Mouse (Mus musculus): Measurements from ENCODE around the gene Foxn4. TPM values are rescaled to one million over a fixed set of nuclear protein-coding genes. Genes with fewer than 3 reads are reported as not detected.
A peak's percentile ranks its signal among the peaks of the same experiment; 100 is the strongest.

The Foxn4 gene
- total and polyA plus RNA-seq, 3 experiments, result 0.12 TPM; not detected in 2

DNA sequence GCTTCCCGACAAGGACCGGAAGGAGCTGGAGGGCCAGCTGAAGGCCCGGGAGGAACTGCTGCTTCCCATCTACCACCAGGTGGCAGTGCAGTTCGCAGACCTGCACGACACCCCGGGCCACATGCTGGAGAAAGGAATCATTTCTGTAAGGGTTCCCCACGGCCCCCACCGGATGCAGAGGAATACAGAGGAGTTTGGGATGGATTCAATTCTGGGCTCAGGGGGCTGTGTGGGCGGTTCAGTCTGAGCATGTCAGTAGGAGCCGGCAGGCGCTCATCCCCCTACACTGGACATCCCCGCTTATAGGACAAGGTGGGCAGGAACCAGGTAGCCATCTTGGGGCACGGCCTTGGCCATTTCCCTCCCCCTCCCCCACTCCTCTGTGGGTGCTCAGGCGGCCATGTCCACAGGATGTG is 25.4 kb downstream of the Foxn4 start:
- Histone ChIP-seq H3K9ac (ENCODE audit: low read depth, low read length) (no peak overlapping the region), H3K4me1 (ENCODE audit: control insufficient read depth, insufficient read depth, low read length) (no peaks in the 10 kb centered on the region), H3K36me3 (ENCODE audit: control insufficient read depth, insufficient read depth, low read length) (no peaks in the 10 kb centered on the region), H3K79me2 (replicated peaks; ENCODE audit: control insufficient read depth, insufficient read depth, low read length) (no peaks in the 10 kb centered on the region), H3K27me3 (ENCODE audit: control insufficient read depth, insufficient read depth, low read length) (no peaks in the 10 kb centered on the region), H3K4me3 (no peak overlapping the region), H3K27ac (no peak overlapping the region)
- WGBS, result 18% methylated on average over 14 of the region's 14 CpGs
- intact Hi-C loops (cut with DNase I), result loop anchor here (1.0 kb wide), 1 partner anchor 61 kb away; no protein-coding TSS in a partner anchor
- DNase-seq, result peak; percentile 60 to 73
- TF ChIP-seq POLR2A (IDR thresholded peaks at IDR 0.05; ENCODE audit: insufficient read depth, low read depth, low read length) (no peak), EP300 (IDR thresholded peaks at IDR 0.05; ENCODE audit: insufficient read depth, low read depth, low read length) (0 out of 2 replicates have a peak, but pooled peaks have one; percentile 21), CTCF (IDR thresholded peaks at IDR 0.05) (peak; percentile 94)

DNA sequence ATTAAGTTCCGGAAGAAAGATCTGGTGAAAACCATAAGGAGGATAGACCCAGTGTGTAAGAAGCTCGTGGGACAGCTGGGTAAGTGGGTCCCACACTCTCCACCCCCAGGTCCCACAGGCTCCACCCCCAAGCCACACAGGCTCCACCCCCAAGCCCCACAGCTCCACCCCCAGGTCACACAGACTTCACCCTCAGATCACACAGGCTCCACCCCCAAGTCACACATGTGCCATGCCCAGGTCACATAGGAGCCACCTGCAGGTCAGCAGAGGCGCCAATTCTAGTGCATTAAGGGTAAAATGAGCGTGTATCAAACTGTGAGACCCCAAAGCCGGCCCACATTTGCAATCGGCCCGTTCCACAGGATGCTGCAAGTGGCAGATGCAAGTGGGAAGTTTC is 27.1 kb downstream of the Foxn4 start:
- no peaks in the 10 kb centered on the region for H3K79me2 ChIP-seq (replicated peaks; ENCODE audit: control insufficient read depth, insufficient read depth, low read length)
- TF ChIP-seq CTCF (IDR thresholded peaks at IDR 0.05) (no peak), EP300 (IDR thresholded peaks at IDR 0.05; ENCODE audit: insufficient read depth, low read depth, low read length) (no peak), POLR2A (IDR thresholded peaks at IDR 0.05; ENCODE audit: insufficient read depth, low read depth, low read length) (no peak)
- H3K4me3 ChIP-seq, result no peak overlapping the region
- no peaks in the 10 kb centered on the region for H3K4me1 ChIP-seq (ENCODE audit: control insufficient read depth, insufficient read depth, low read length)
- WGBS, result 81% methylated on average over 7 of the region's 7 CpGs
- no peak overlapping the region for H3K27ac ChIP-seq
- H3K27me3 ChIP-seq (ENCODE audit: control insufficient read depth, insufficient read depth, low read length), result no peaks in the 10 kb centered on the region
- intact Hi-C loops (cut with DNase I), result no loop called here
- DNase-seq, result no peak
- no peak overlapping the region for H3K9ac ChIP-seq (ENCODE audit: low read depth, low read length)
- no peaks in the 10 kb centered on the region for H3K36me3 ChIP-seq (ENCODE audit: control insufficient read depth, insufficient read depth, low read length)

DNA sequence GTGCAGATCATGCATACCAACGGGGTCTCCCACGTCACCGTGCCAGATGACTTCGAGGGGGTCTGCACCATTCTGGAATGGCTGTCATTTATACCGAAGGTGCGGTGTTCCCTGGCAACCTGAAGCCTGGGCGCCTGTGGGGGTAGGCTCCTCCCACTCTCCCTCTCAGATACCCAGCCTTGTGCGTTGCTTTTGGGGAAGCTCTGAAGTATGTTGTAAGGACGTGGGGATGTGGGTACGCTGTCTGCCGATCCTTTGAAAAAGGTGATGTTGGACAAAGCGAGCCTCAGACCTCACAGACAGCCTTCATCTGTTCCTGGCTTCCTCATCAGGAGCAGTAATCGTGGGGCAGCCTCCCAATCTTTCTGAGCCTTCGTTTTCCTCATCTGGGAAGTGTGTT is 33.9 kb downstream of the Foxn4 start:
- H3K9ac ChIP-seq (ENCODE audit: low read depth, low read length), result no peak overlapping the region
- no peaks in the 10 kb centered on the region for H3K27me3 ChIP-seq (ENCODE audit: control insufficient read depth, insufficient read depth, low read length)
- TF ChIP-seq POLR2A (IDR thresholded peaks at IDR 0.05; ENCODE audit: insufficient read depth, low read depth, low read length) (no peak), EP300 (IDR thresholded peaks at IDR 0.05; ENCODE audit: insufficient read depth, low read depth, low read length) (no peak), CTCF (IDR thresholded peaks at IDR 0.05) (no peak)
- intact Hi-C loops (cut with DNase I), result loop anchor here (5.0 kb wide), 1 partner anchor 37 kb away; no protein-coding TSS in a partner anchor
- H3K4me1 ChIP-seq (ENCODE audit: control insufficient read depth, insufficient read depth, low read length), result no peaks in the 10 kb centered on the region
- no peaks in the 10 kb centered on the region for H3K36me3 ChIP-seq (ENCODE audit: control insufficient read depth, insufficient read depth, low read length)
- WGBS, result 60% methylated on average over 14 of the region's 14 CpGs
- DNase-seq, result no peak
- no peaks in the 10 kb centered on the region for H3K79me2 ChIP-seq (replicated peaks; ENCODE audit: control insufficient read depth, insufficient read depth, low read length)
- H3K27ac ChIP-seq, result no peak overlapping the region
- H3K4me3 ChIP-seq, result no peak overlapping the region

DNA sequence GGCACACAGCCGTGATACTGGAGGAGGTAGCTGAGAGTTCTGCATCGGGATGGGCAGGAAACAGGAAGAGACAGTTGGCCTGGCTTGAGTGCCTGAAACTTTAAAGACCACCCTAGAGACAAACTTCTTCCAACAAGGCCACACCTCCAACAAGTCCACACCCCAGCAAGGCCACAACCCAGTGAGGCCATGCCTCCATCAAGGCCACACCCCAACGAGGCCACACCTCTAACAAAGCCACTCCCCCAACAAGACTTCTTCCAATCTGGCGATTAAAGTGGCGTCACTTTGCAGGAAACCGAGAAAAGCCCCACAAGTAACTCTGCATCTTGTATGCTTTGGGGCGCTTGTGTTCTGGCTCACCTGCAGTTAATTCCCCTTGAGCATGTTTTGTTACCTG is 34.7 kb downstream of the Foxn4 start:
- DNase-seq, result no peak
- intact Hi-C loops (cut with DNase I), result no loop called here
- Histone ChIP-seq H3K4me1 (ENCODE audit: control insufficient read depth, insufficient read depth, low read length) (no peaks in the 10 kb centered on the region), H3K9ac (ENCODE audit: low read depth, low read length) (no peak overlapping the region), H3K27me3 (ENCODE audit: control insufficient read depth, insufficient read depth, low read length) (no peaks in the 10 kb centered on the region), H3K27ac (no peak overlapping the region), H3K4me3 (no peak overlapping the region), H3K79me2 (replicated peaks; ENCODE audit: control insufficient read depth, insufficient read depth, low read length) (no peaks in the 10 kb centered on the region), H3K36me3 (ENCODE audit: control insufficient read depth, insufficient read depth, low read length) (no peaks in the 10 kb centered on the region)
- no peak for TF ChIP-seq EP300 (IDR thresholded peaks at IDR 0.05; ENCODE audit: insufficient read depth, low read depth, low read length)
- no peak for TF ChIP-seq POLR2A (IDR thresholded peaks at IDR 0.05; ENCODE audit: insufficient read depth, low read depth, low read length)
- TF ChIP-seq CTCF (IDR thresholded peaks at IDR 0.05), result no peak
- WGBS, result 32% methylated on average over 7 of the region's 7 CpGs

DNA sequence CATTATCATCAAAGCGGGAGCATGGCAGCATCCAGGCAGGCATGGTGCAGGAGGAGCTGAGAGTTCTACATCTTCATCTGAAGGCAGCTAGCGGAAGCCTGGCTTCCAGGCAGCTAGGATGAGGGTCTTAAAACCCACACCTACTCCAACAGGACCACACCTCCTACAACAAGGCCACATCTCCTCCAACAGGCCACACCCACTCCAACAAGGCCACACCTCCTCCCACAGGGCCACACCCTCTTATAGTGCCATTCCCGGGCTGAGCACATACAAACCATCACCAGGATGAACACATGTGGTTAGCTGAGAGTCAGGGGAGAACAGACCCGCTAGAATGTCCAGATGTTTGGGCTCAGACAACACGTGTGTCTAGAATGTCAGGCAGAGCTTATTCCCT is 44.7 kb downstream of the Foxn4 start:
- WGBS, result 76% methylated on average over 5 of the region's 5 CpGs
- Histone ChIP-seq H3K4me1 (ENCODE audit: control insufficient read depth, insufficient read depth, low read length) (no peaks in the 10 kb centered on the region), H3K4me3 (no peak overlapping the region), H3K27me3 (ENCODE audit: control insufficient read depth, insufficient read depth, low read length) (no peaks in the 10 kb centered on the region), H3K79me2 (replicated peaks; ENCODE audit: control insufficient read depth, insufficient read depth, low read length) (no peaks in the 10 kb centered on the region), H3K9ac (ENCODE audit: low read depth, low read length) (no peak overlapping the region), H3K27ac (no peak overlapping the region), H3K36me3 (ENCODE audit: control insufficient read depth, insufficient read depth, low read length) (no peaks in the 10 kb centered on the region)
- no peak for DNase-seq
- TF ChIP-seq EP300 (IDR thresholded peaks at IDR 0.05; ENCODE audit: insufficient read depth, low read depth, low read length) (no peak), POLR2A (IDR thresholded peaks at IDR 0.05; ENCODE audit: insufficient read depth, low read depth, low read length) (no peak), CTCF (IDR thresholded peaks at IDR 0.05) (no peak)
- intact Hi-C loops (cut with DNase I), result no loop called here

DNA sequence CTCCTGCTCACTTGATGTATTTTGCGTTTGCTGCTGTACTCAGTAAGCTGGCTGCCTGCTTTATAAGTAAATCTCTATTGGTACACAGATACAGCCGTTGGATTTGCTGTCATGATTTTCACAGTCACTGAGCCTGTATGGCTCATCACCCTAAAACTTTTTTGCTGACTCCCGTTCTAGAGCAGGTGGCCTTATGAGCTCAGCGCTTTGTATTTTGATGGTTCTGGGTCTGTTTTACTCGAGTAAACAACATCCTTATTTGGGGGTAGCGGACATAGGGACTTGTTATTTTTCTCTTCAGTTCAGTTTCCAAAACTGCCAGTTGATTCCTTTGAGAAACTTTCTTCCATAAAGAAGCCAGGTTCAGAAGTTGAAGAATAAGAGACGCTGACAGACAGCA is 47.6 kb downstream of the Foxn4 start:
- no peaks in the 10 kb centered on the region for H3K36me3 ChIP-seq (ENCODE audit: control insufficient read depth, insufficient read depth, low read length)
- no peak overlapping the region for H3K9ac ChIP-seq (ENCODE audit: low read depth, low read length)
- no peaks in the 10 kb centered on the region for H3K4me1 ChIP-seq (ENCODE audit: control insufficient read depth, insufficient read depth, low read length)
- intact Hi-C loops (cut with DNase I), result no loop called here
- no peak for DNase-seq
- no peak overlapping the region for H3K27ac ChIP-seq
- H3K4me3 ChIP-seq, result no peak overlapping the region
- no peaks in the 10 kb centered on the region for H3K27me3 ChIP-seq (ENCODE audit: control insufficient read depth, insufficient read depth, low read length)
- 95% methylated on average over 7 of the region's 7 CpGs for WGBS
- no peak for TF ChIP-seq POLR2A (IDR thresholded peaks at IDR 0.05; ENCODE audit: insufficient read depth, low read depth, low read length)
- no peak for TF ChIP-seq CTCF (IDR thresholded peaks at IDR 0.05)
- TF ChIP-seq EP300 (IDR thresholded peaks at IDR 0.05; ENCODE audit: insufficient read depth, low read depth, low read length), result no peak
- H3K79me2 ChIP-seq (replicated peaks; ENCODE audit: control insufficient read depth, insufficient read depth, low read length), result no peaks in the 10 kb centered on the region

Data from heart, adult 2 months (tissue).